ENCODE assay signal across 24 mouse cellular contexts in genomic region chr3:99247586-99247985, GRCm38 (mm10). TPM values are rescaled to one million over a fixed set of nuclear protein-coding genes. Genes with fewer than 3 reads are reported as not detected.
DNase-seq lines count a peak whose midpoint lies in the region; ATAC-seq and TF ChIP-seq lines count a peak whose summit lies in the region.
"Had no signal": no experiment of that assay in that cellular context is flagged by ENCODE, and none has a peak within 500 bp of the region (broad histone marks: within the 10 kb centered on the region; RNA-seq: fewer than 3 reads in every experiment).

No protein-coding gene starts in this region.

- H3K36me3 ChIP-seq in embryonic facial prominence, embryonic 11.5 days (replicated peaks; ENCODE audit: control insufficient read depth, insufficient read depth, low read depth, low read length): no peaks in the 10 kb centered on the region
- H3K36me3 ChIP-seq in embryonic facial prominence, embryonic 10.5 days (replicated peaks): no peaks in the 10 kb centered on the region
- no peaks in the 10 kb centered on the region for H3K36me3 ChIP-seq in limb, embryonic 13.5 days
- H3K36me3 ChIP-seq: G1E; heart, embryonic 10.5 days; hindbrain, embryonic 15.5 days; liver, embryonic 12.5 days; midbrain, embryonic 10.5 days; neural tube, embryonic 12.5 days had no signal

- DNase-seq in embryonic facial prominence, embryonic 11.5 days (ENCODE audit: low spot score): peak; percentile 31
- DNase-seq in embryonic facial prominence, embryonic 10.5 days (ENCODE audit: low spot score): no peak
- DNase-seq in NIH3T3 (ENCODE audit: low read depth): peak; percentile 54
- no peak for DNase-seq in thymus, postnatal 4 days
- no peak for DNase-seq in layer of hippocampus, adult 2 months (ENCODE audit: low spot score in 2 of 2)
- DNase-seq in adrenal gland, postnatal 4 days (ENCODE audit: low spot score in 2 of 2): no peak
- DNase-seq: adrenal gland, postnatal 36 days; cerebellum, adult 2 months; cerebellum, postnatal 36 days; heart, postnatal 14 days; kidney, adult 11 months; lung, adult 2 months; lung, postnatal 4 days; right cerebral cortex, postnatal 14 days had no signal

- peaks cover 82% of the 10 kb centered on the region for H3K27me3 ChIP-seq in embryonic facial prominence, embryonic 11.5 days (ENCODE audit: control insufficient read depth, insufficient read depth, low read length)
- peaks cover 100% of the 10 kb centered on the region for H3K27me3 ChIP-seq in embryonic facial prominence, embryonic 10.5 days (replicated peaks; ENCODE audit: low read depth, poor library complexity, severe bottlenecking)
- peaks cover 65% of the 10 kb centered on the region for H3K27me3 ChIP-seq in limb, embryonic 13.5 days

- whole genome bisulfite sequencing in embryonic facial prominence, embryonic 11.5 days: 6% methylated on average over 4 of the region's 4 CpGs
- 1% methylated on average over 4 of the region's 4 CpGs for WGBS in embryonic facial prominence, embryonic 10.5 days
- 12% methylated on average over 4 of the region's 4 CpGs for WGBS in limb, embryonic 13.5 days

- H3K9me3 ChIP-seq in embryonic facial prominence, embryonic 11.5 days (replicated peaks; ENCODE audit: control insufficient read depth, low read length): no peaks in the 10 kb centered on the region
- no peaks in the 10 kb centered on the region for H3K9me3 ChIP-seq in embryonic facial prominence, embryonic 10.5 days
- H3K9me3 ChIP-seq in limb, embryonic 13.5 days: no peaks in the 10 kb centered on the region
- H3K9me3 ChIP-seq: heart, embryonic 10.5 days; hindbrain, embryonic 15.5 days; liver, embryonic 12.5 days; midbrain, embryonic 10.5 days; neural tube, embryonic 12.5 days had no signal

- TF ChIP-seq POLR2A in embryonic fibroblast, embryonic 13.5 days (IDR thresholded peaks at IDR 0.05; ENCODE audit: low read depth, low read length): peak; percentile 46; the same call in 1 of the 2 replicates

- H3K4me2 ChIP-seq in embryonic facial prominence, embryonic 11.5 days (ENCODE audit: low read depth, low read length): no peak overlapping the region
- H3K4me2 ChIP-seq in limb, embryonic 13.5 days (replicated peaks): peak overlapping the region; percentile 62
- H3K4me2 ChIP-seq: hindbrain, embryonic 15.5 days; liver, embryonic 12.5 days; neural tube, embryonic 12.5 days had no signal

- ATAC-seq in embryonic facial prominence, embryonic 11.5 days (replicated peaks; ENCODE audit: insufficient number of reproducible peaks, low FRiP score, low TSS enrichment, low read depth): no peak
- ATAC-seq in limb, embryonic 13.5 days (ENCODE audit: low FRiP score, low read depth): no peak
- ATAC-seq: liver, embryonic 12.5 days had no signal

- no peak overlapping the region for H3K27ac ChIP-seq in embryonic facial prominence, embryonic 11.5 days (replicated peaks; ENCODE audit: low read depth, low read length)
- no peak overlapping the region for H3K27ac ChIP-seq in embryonic facial prominence, embryonic 10.5 days (replicated peaks)
- H3K27ac ChIP-seq in embryonic fibroblast, embryonic 13.5 days (ENCODE audit: insufficient read depth, low read length): peak overlapping the region; percentile 75
- peak overlapping the region; percentile 82; the same call in 1 of the 2 replicates for H3K27ac ChIP-seq in limb, embryonic 13.5 days
- H3K27ac ChIP-seq in layer of hippocampus, adult 2 months: no peak overlapping the region
- H3K27ac ChIP-seq: heart, embryonic 10.5 days; hindbrain, embryonic 15.5 days; liver, embryonic 12.5 days; midbrain, embryonic 10.5 days; neural tube, embryonic 12.5 days had no signal

- no peak overlapping the region for H3K4me3 ChIP-seq in embryonic facial prominence, embryonic 11.5 days (ENCODE audit: low read depth, low read length)
- no peak overlapping the region for H3K4me3 ChIP-seq in embryonic facial prominence, embryonic 10.5 days
- H3K4me3 ChIP-seq in embryonic fibroblast, embryonic 13.5 days (ENCODE audit: insufficient read depth, low read length): no peak overlapping the region
- H3K4me3 ChIP-seq in limb, embryonic 13.5 days: peak overlapping the region; percentile 32; the same call in 1 of the 2 replicates
- no peak overlapping the region for H3K4me3 ChIP-seq in layer of hippocampus, adult 2 months
- H3K4me3 ChIP-seq: heart, embryonic 10.5 days; hindbrain, embryonic 15.5 days; liver, embryonic 12.5 days; midbrain, embryonic 10.5 days; neural tube, embryonic 12.5 days had no signal

- no peaks in the 10 kb centered on the region for H3K4me1 ChIP-seq in embryonic facial prominence, embryonic 11.5 days (ENCODE audit: control insufficient read depth, insufficient read depth, low read length)
- peaks cover 29% of the 10 kb centered on the region for H3K4me1 ChIP-seq in embryonic facial prominence, embryonic 10.5 days
- peaks cover 3% of the 10 kb centered on the region; the same call in 1 of the 2 replicates for H3K4me1 ChIP-seq in embryonic fibroblast, embryonic 13.5 days (ENCODE audit: control insufficient read depth, insufficient read depth, low read length)
- H3K4me1 ChIP-seq in limb, embryonic 13.5 days: peaks cover 60% of the 10 kb centered on the region
- H3K4me1 ChIP-seq: heart, embryonic 10.5 days; hindbrain, embryonic 15.5 days; liver, embryonic 12.5 days; neural tube, embryonic 12.5 days had no signal

- H3K9ac ChIP-seq in embryonic facial prominence, embryonic 11.5 days (replicated peaks; ENCODE audit: low read length): no peak overlapping the region
- peak overlapping the region; percentile 55; the same call in 1 of the 2 replicates for H3K9ac ChIP-seq in limb, embryonic 13.5 days
- H3K9ac ChIP-seq: hindbrain, embryonic 15.5 days; liver, embryonic 12.5 days; neural tube, embryonic 12.5 days had no signal

- TF ChIP-seq CTCF in embryonic fibroblast, embryonic 13.5 days (IDR thresholded peaks at IDR 0.05; ENCODE audit: borderline replicate concordance, insufficient read depth, low read length): no peak
- no peak for TF ChIP-seq CTCF in layer of hippocampus, adult 2 months (conservative IDR thresholded peaks at IDR 0.05)

RNA-seq across cellular contexts. Expression of gene Tbx15, which starts 7.4 kb away (rescaled TPM):
- polyA plus RNA-seq in embryonic facial prominence, embryonic 11.5 days (2014; fragmentation: Nextera tagmentation; extraction: Ambion mirVana): 7.1 and 8.3 TPM in 2 replicates
- 1.6 and 2.5 TPM in 2 replicates for polyA plus RNA-seq in embryonic facial prominence, embryonic 10.5 days (2016; fragmentation: Nextera tagmentation; extraction: Ambion mirVana)
- 57.3 and 86.3 TPM in 2 replicates for polyA plus RNA-seq in embryonic fibroblast, embryonic 13.5 days (2011; ENCODE audit: insufficient read length, low read depth, missing spikeins)
- 26.3 and 28.0 TPM in 2 replicates for polyA plus RNA-seq in limb, embryonic 13.5 days (2015; fragmentation: Nextera tagmentation; extraction: Ambion mirVana)
- under 1 TPM; 0.44 to 0.81 TPM for total RNA-seq in layer of hippocampus, adult 2 months (2021)
- total RNA-seq in adrenal gland, postnatal 4 days (2021): 1 to 10 TPM; 1.4 to 2.5 TPM
- polyA plus RNA-seq: G1E; large intestine, adult 2 months; liver, embryonic 12.5 days; spleen, adult 2 months had no signal

Comparison
In these comparisons a context has a peak if more than half of its experiments do, and no peak if none do; other contexts are left out.
1. DNase-seq: peak in embryonic facial prominence, embryonic 11.5 days (single experiment) and NIH3T3 (single experiment); none in embryonic facial prominence, embryonic 10.5 days (single experiment), thymus, postnatal 4 days (single experiment), layer of hippocampus, adult 2 months (0 of 2) and adrenal gland, postnatal 4 days (0 of 2).
2. H3K27ac ChIP-seq: peak in embryonic fibroblast, embryonic 13.5 days (single experiment) and limb, embryonic 13.5 days (single experiment); none in embryonic facial prominence, embryonic 11.5 days (single experiment), embryonic facial prominence, embryonic 10.5 days (single experiment) and layer of hippocampus, adult 2 months (single experiment).